Mouse (Mus musculus) intestine, embryonic 16.5 days (tissue): ENCODE measurements around the gene Lamc1. TPM values are rescaled to one million over a fixed set of nuclear protein-coding genes. Genes with fewer than 3 reads are reported as not detected.
"Not testable (repeated sequence)": the region's sequence is repeated elsewhere in the genome, so short reads cannot be mapped to it uniquely, and the experiment has no call there.

Source experiments
- ATAC-seq: fragments of 200-750 bp; cut with Nextera tagmentation; 2 replicates; pipeline ENCODE4 v1.8.0; 2017; ENCODE audit warnings: moderate TSS enrichment, moderate library complexity
- H3K27ac ChIP-seq: fragments of 300-500 bp; sonication (generic); 2 replicates; pipeline ENCODE4 v1.5.1; 2014; ENCODE audit warnings: mild to moderate bottlenecking, low read length
- H3K27me3 ChIP-seq: fragments of 300-500 bp; sonication (generic); replicated peaks from 2 replicates; pipeline ENCODE4 v1.6.1; 2014; ENCODE audit warnings: low read length, control low read depth, mixed read lengths; ENCODE audit not compliant: control insufficient read depth, insufficient read depth
- H3K36me3 ChIP-seq: fragments of 300-500 bp; sonication (generic); 2 replicates; pipeline ENCODE4 v1.6.1; 2014; ENCODE audit warnings: low read length, control low read depth; ENCODE audit not compliant: control insufficient read depth, insufficient read depth
- H3K4me1 ChIP-seq: fragments of 300-500 bp; sonication (generic); 2 replicates; pipeline ENCODE4 v1.6.1; 2014; ENCODE audit warnings: low read length, control low read depth, mixed read lengths; ENCODE audit not compliant: control insufficient read depth, insufficient read depth
- H3K4me2 ChIP-seq: fragments of 300-500 bp; sonication (generic); 2 replicates; pipeline ENCODE4 v1.6.1; 2014; ENCODE audit warnings: low read depth, low read length, control low read depth
- H3K4me3 ChIP-seq: fragments of 300-500 bp; sonication (generic); 2 replicates; pipeline ENCODE4 v1.5.1; 2014; ENCODE audit warnings: mild to moderate bottlenecking, low read length
- H3K9ac ChIP-seq: fragments of 300-500 bp; sonication (generic); 2 replicates; pipeline ENCODE4 v1.6.1; 2014; ENCODE audit warnings: low read depth, low read length
- H3K9me3 ChIP-seq: fragments of 300-500 bp; sonication (generic); 2 replicates; pipeline ENCODE4 v1.6.1; 2016; ENCODE audit warnings: low read length, control low read depth; ENCODE audit not compliant: control insufficient read depth
- WGBS: fragments of 180-500 bp; shearing (Covaris S2); extraction: QIAGEN DNeasy Blood & Tissue Kit; methylation state at CpG from one replicate; pipeline ENCODE4 v1.1.7; 2014; 5-methylcytosine and 5-hydroxymethylcytosine counted together
- polyA plus RNA-seq: library from polyadenylated mRNA; unstranded; fragments of >200 nt; fragmentation: Nextera tagmentation; extraction: Ambion mirVana; gene quantifications from 2 replicates; pipeline ENCODE4 v1.2.1, GENCODE M21; 2015

Lamc1 gene
- polyA plus RNA-seq, 1 experiment from 2014 or later = 37.1 TPM

- no peaks in the 10 kb centered on the region for H3K27me3 ChIP-seq
- H3K36me3 ChIP-seq = peaks cover 2% of the 10 kb centered on the region; the same call in 1 of the 2 replicates
- no peak overlapping the region for H3K4me3 ChIP-seq
- WGBS = 70% methylated on average over 5 of the region's 5 CpGs
- H3K4me1 ChIP-seq = peaks cover 30% of the 10 kb centered on the region
- H3K4me2 ChIP-seq = no peak overlapping the region
- H3K9me3 ChIP-seq = no peaks in the 10 kb centered on the region
- no peak overlapping the region for H3K27ac ChIP-seq
- ATAC-seq = no peak
- no peak overlapping the region for H3K9ac ChIP-seq
Observed at GRCm38 (mm10) chr1:153310190-153310589, 22.4 kb downstream of the Lamc1 start.

- 69% methylated on average over 4 of the region's 4 CpGs for WGBS
- no peak for ATAC-seq
Observed at GRCm38 (mm10) chr1:153309310-153309709, 23.3 kb downstream of the Lamc1 start.

GRCm38 (mm10) chr1:153308915-153309296, 23.7 kb downstream of the Lamc1 start:
- ATAC-seq = no peak
- 0 out of 2 replicates have a peak, but pooled peaks cover 2% of the 10 kb centered on the region for H3K36me3 ChIP-seq
- H3K4me3 ChIP-seq = no peak overlapping the region
- peaks cover 30% of the 10 kb centered on the region for H3K4me1 ChIP-seq
- no peaks in the 10 kb centered on the region for H3K27me3 ChIP-seq
- 53% methylated on average over 10 of the region's 10 CpGs for WGBS
- H3K27ac ChIP-seq = peak overlapping the region; percentile 71
- H3K4me2 ChIP-seq = peak overlapping the region; percentile 35
- H3K9ac ChIP-seq = peak overlapping the region; percentile 25; the same call in 1 of the 2 replicates
- no peaks in the 10 kb centered on the region for H3K9me3 ChIP-seq

More at GRCm38 (mm10) chr1:153309310-153309709, 23.3 kb downstream of the Lamc1 start:
- H3K4me2 ChIP-seq = no peak overlapping the region
- no peaks in the 10 kb centered on the region for H3K27me3 ChIP-seq
- H3K36me3 ChIP-seq = peaks cover 2% of the 10 kb centered on the region; the same call in 1 of the 2 replicates
- peaks cover 30% of the 10 kb centered on the region for H3K4me1 ChIP-seq
- H3K4me3 ChIP-seq = no peak overlapping the region
- peak overlapping the region; percentile 28; the same call in 1 of the 2 replicates for H3K27ac ChIP-seq
- H3K9ac ChIP-seq = no peak overlapping the region
- H3K9me3 ChIP-seq = no peaks in the 10 kb centered on the region

GRCm38 (mm10) chr1:153308179-153308914, 24.2 kb downstream of the Lamc1 start:
- Histone ChIP-seq H3K27ac (peak overlapping the region; percentile 71), H3K9ac (peak overlapping the region; percentile 25; the same call in 1 of the 2 replicates), H3K27me3 (no peaks in the 10 kb centered on the region), H3K36me3 (0 out of 2 replicates have a peak, but pooled peaks cover under 1% of the 10 kb centered on the region), H3K4me1 (peaks cover 30% of the 10 kb centered on the region), H3K9me3 (no peaks in the 10 kb centered on the region), H3K4me3 (no peak overlapping the region), H3K4me2 (peak overlapping the region; percentile 35)
- 45% methylated on average over 9 of the region's 9 CpGs for WGBS
- ATAC-seq = peak; percentile 61

- H3K4me1 ChIP-seq = peaks cover 30% of the 10 kb centered on the region
- peak; percentile 45 for ATAC-seq
- H3K9me3 ChIP-seq = no peaks in the 10 kb centered on the region
- peak overlapping the region; percentile 71 for H3K27ac ChIP-seq
- H3K36me3 ChIP-seq = no peaks in the 10 kb centered on the region
- no peaks in the 10 kb centered on the region for H3K27me3 ChIP-seq
- no peak overlapping the region for H3K9ac ChIP-seq
- H3K4me2 ChIP-seq = peak overlapping the region; percentile 35; the same call in 1 of the 2 replicates
- H3K4me3 ChIP-seq = no peak overlapping the region
- 47% methylated on average over 12 of the region's 12 CpGs for WGBS
Observed at GRCm38 (mm10) chr1:153307509-153308178, 24.9 kb downstream of the Lamc1 start.

- H3K9ac ChIP-seq, H3K4me2 ChIP-seq, H3K27ac ChIP-seq, H3K4me3 ChIP-seq, H3K27me3 ChIP-seq, ATAC-seq, H3K9me3 ChIP-seq, H3K36me3 ChIP-seq: not testable (repeated sequence)
- 78% methylated on average over 9 of the region's 9 CpGs for WGBS
- peaks cover 30% of the 10 kb centered on the region for H3K4me1 ChIP-seq
Observed at GRCm38 (mm10) chr1:153305728-153306127, 26.9 kb downstream of the Lamc1 start.

GRCm38 (mm10) chr1:153305249-153305648, 27.3 kb downstream of the Lamc1 start:
- not testable (repeated sequence) for H3K27ac ChIP-seq, H3K27me3 ChIP-seq, H3K36me3 ChIP-seq, H3K4me2 ChIP-seq, H3K9me3 ChIP-seq, H3K4me3 ChIP-seq, H3K9ac ChIP-seq, ATAC-seq
- WGBS = 90% methylated on average over 22 of the region's 22 CpGs
- H3K4me1 ChIP-seq = peaks cover 30% of the 10 kb centered on the region

GRCm38 (mm10) chr1:153299436-153299835, 33.1 kb downstream of the Lamc1 start:
- H3K4me3 ChIP-seq, H3K9me3 ChIP-seq, H3K4me2 ChIP-seq, H3K27me3 ChIP-seq, ATAC-seq, H3K4me1 ChIP-seq, H3K36me3 ChIP-seq, H3K27ac ChIP-seq, H3K9ac ChIP-seq: not testable (repeated sequence)
- WGBS = 48% methylated on average over 5 of the region's 5 CpGs

GRCm38 (mm10) chr1:153297774-153298363, 34.7 kb downstream of the Lamc1 start:
- H3K27me3 ChIP-seq, H3K36me3 ChIP-seq, H3K4me1 ChIP-seq, H3K27ac ChIP-seq, ATAC-seq, H3K9me3 ChIP-seq, H3K4me3 ChIP-seq, H3K4me2 ChIP-seq, H3K9ac ChIP-seq: not testable (repeated sequence)
- 89% methylated on average over 4 of the region's 4 CpGs for WGBS
